Mouse (Mus musculus): Measurements from ENCODE around the gene Bicd2. TPM values are rescaled to one million over a fixed set of nuclear protein-coding genes. Genes with fewer than 3 reads are reported as not detected.
"Not testable (repeated sequence)": the region's sequence is repeated elsewhere in the genome, so short reads cannot be mapped to it uniquely, and the experiment has no call there.

Bicd2 gene
- polyA plus RNA-seq, 1 experiment: 48.6 TPM

DNA sequence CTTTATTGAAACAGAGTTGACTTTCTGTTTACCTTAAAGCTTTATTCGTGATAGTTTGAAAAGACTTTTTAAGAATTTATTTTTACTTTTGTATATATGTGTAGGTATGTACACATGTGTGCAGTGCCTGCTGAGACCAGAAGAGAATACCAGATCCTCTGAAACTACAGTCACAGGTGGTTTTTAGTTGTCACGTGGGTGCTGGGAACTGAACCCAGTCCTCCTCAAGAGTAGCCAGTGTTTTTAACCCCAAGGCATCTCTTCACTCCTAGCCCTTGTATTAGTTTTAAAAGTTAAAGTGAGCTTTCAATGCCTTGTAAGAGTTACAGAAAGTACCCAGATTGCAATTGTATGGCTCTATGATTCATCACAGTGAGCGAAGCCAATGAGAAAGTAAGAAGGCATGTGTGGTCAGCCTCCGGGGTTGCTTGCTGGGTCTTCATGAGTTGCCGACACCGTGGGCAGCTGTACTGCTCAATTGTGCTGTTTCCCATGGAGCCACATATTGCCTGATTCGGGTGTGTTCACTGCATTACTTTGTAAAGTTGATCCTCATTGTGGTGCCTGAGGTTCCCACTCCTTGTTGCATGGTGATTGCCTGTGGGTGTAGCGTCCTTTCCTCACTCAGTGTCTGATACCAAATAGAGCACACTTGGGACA is 16.1 kb downstream of the Bicd2 start:
- no peak for DNase-seq (ENCODE audit: extremely low spot score in 1 of 2, low spot score in 1 of 2)

DNA sequence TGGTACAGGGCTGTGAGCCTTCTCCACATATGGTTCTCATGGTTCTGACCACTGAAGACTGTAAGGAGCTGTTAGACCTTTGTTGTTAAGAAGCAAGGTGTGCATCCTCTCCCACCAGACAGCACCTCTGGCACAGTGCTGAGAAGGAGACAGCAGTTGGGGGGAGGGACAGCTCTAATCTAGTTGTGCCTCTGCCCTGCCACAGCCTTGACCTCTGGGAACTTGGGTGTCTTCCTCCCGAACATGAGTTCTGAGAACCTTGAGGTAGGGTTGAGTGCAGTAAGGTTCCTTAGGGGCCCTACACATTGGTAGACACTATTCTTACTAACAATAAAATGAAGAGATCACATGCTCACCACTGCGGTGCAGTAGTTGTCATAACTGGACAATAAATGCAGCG is 16.8 kb downstream of the Bicd2 start:
- DNase-seq (ENCODE audit: extremely low spot score in 1 of 2, low spot score in 1 of 2): no peak

DNA sequence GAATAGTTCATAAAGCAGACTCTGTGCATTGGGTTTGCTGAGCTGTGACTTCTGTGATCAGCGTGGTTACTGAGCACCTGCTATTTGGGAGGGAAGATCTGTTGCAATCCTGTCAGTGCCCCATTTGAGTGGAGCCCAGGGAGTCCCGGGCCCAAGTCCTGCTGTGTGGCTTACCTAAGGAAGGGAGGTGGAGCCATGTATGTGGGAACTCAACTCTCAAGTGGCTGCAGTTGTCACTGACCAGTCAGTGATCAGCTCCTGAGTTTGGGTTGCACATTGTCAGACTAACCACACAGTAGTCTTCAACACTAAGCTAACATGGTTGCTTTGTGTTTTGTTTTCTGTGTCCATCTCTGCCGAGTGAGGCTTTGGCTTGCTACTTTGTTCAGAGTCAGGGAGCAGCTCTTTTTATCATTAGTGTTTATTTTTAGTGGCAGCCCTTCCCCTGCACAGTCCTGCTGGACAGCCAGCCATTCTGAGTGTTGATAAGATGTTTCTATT is 19.6 kb downstream of the Bicd2 start:
- no peak for DNase-seq (ENCODE audit: extremely low spot score in 1 of 2, low spot score in 1 of 2)

- DNase-seq (ENCODE audit: extremely low spot score in 1 of 2, low spot score in 1 of 2): no peak
These were observed 21.0 kb downstream of the Bicd2 start for GRCm38 (mm10) chr13:49362364-49362763.

- DNase-seq (ENCODE audit: extremely low spot score in 1 of 2, low spot score in 1 of 2): peak in 1 of 2 experiments; percentile 30
These were observed 21.4 kb downstream of the Bicd2 start for GRCm38 (mm10) chr13:49362804-49363203.

DNA sequence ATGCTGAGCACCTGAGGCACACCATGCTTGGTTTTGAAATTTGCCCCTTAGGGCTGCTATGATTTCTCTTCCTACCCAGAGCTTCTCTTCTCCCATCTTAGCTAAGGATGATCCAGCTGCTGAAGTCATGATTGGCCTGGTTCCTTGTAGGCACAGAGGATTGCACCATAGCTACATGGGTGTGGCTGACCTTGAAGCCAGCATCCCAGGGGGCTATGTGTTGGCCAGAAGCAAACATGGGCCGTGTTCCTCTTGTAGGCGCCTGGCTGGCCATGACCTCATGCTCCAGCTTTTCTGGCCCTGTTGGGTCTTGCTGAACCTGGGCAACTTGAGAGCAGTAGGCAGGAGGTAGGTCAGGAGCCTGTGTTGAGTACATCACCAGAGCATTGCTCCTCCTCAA is 23.3 kb downstream of the Bicd2 start:
- no peak for DNase-seq (ENCODE audit: extremely low spot score in 1 of 2, low spot score in 1 of 2)

GRCm38 (mm10) chr13:49367657-49368440 is 26.5 kb downstream of the Bicd2 start:
- DNase-seq (ENCODE audit: extremely low spot score in 1 of 2, low spot score in 1 of 2): no peak

DNA sequence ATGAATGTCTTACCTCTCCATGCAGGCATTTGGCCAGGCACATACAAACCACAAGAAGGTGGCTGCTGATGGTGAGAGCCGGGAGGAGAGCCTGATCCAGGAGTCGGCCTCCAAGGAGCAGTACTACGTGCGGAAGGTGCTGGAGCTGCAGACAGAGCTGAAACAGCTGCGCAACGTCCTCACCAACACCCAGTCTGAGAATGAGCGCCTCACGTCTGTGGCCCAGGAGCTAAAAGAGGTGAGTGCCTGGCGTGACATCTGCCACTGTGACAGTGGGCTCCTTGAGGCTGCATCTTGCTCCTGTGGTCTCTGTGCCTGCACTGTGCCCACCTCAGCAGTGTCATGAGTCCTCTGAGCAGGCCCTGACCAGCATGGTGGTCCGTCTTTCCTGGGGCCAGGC is 28.0 kb downstream of the Bicd2 start:
- DNase-seq (ENCODE audit: extremely low spot score in 1 of 2, low spot score in 1 of 2): no peak

- DNase-seq (ENCODE audit: extremely low spot score in 1 of 2, low spot score in 1 of 2): not testable (repeated sequence)
These were observed 28.8 kb downstream of the Bicd2 start for GRCm38 (mm10) chr13:49370216-49370615.

GRCm38 (mm10) chr13:49370916-49371315 is 29.5 kb downstream of the Bicd2 start:
- DNase-seq (ENCODE audit: extremely low spot score in 1 of 2, low spot score in 1 of 2): not testable (repeated sequence)

DNA sequence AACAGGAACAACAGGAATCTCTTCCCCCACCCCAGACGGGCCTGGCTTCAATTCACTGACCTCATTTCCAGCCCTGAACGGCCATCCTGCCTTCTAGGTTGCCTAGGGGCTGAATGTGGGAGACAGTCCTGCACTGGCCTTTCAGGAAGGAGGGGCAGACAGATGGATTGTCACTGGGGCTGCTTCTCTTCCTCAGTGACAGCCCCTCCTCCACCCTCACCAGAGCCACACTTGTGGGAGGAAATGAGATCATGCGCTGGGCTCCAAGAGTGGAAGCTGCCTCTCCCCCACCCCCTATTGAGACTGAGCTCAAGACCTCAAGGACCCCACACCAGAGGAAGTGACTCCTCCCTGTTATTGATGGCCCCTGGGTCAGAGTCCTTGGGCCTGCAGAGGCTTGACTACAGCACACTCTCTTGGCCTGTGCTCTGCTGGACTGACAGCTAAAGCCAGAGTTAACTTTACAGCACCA is 30.1 kb downstream of the Bicd2 start:
- peak; percentile 48 to 75 for DNase-seq (ENCODE audit: extremely low spot score in 1 of 2, low spot score in 1 of 2)

DNA sequence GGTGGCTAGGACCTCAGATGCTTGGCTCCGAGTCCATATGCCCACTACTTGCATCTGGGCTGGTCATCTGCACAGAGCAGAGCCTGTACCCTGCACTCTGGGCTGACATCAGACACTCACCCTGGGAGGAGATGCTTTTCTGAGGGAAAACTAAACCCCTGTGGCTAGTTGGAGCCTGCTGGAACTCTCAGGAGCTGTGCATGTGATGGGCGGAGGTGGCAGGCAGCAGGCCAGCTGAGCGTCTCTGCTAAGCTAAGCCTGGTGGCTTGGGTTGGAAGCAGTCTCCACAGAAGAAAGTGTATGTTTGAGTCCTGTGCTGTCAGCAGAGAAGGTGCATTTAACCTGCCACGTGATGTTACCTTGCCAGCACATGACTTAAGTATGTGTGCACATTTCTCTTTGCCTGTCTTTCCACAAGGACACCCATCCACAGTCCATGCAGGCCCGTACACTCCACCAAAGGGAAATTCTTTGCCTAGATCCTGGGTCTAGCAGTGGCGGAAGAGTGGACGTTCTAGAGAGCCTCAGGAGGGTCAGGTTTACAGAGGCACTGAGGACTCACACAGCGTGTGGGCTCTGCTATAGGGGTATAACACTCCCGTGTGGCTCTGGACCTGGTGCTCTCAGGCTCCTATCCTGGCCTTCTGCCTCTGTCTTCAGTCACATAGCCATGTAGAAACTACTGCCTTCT is 31.1 kb downstream of the Bicd2 start:
- DNase-seq (ENCODE audit: extremely low spot score in 1 of 2, low spot score in 1 of 2): peak; percentile 65 to 80

DNA sequence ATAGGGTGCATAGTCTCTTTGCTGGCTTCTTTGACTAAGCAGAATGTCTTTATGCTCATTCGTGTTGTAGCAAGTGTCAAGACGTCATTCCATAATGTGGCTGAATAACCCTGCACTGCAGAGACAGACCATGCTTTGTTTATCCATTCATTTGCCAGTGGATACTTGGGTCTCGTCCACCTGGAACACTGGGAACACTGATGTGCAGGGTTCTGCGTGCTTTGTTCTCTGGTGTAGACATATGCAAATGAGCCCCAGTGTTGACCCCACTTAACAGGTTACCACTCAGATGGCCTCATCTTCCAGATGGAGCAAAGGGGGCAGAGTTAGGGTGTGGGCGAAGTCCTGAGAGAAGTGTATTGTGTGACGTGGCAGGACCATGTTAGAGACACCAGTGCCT is 32.9 kb downstream of the Bicd2 start:
- DNase-seq (ENCODE audit: extremely low spot score in 1 of 2, low spot score in 1 of 2): no peak

DNA sequence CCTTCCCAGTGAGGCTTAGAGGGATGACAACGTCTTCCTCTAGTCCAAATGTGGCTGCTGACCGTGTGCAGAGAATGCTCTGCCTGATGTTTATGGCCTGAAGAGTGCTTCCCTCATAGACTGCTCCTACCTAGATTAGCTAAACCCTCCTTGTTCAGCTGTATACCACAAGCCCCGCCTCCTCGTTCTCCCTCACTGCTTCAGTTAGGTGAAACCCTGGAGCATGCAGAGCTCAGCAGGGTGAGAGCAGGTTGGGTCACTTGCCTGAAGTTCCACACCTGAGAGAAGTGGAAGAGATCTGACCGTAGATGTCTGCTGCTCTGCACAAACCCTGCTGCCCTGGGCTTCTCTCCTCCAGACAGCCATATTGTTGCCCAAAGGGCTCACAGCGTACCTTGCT is 33.3 kb downstream of the Bicd2 start:
- DNase-seq (ENCODE audit: extremely low spot score in 1 of 2, low spot score in 1 of 2): no peak

DNA sequence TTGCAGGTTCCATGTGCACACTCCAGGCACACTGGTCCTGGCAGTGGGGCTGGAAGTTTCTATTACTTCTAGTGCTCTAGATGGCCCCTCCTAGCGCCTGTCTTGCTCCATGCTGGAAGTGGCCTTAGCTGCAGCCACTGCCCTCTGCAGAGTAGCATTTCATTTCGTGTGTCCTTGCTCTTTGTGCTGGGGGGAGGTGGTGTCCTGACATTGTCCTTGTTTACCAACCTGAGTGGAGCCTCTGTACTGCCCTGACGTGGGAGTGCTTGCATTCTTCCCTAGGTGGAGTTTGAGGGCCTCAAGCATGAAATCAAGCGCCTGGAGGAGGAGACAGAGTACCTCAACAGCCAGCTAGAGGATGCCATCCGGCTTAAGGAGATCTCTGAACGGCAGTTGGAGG is 36.2 kb downstream of the Bicd2 start:
- DNase-seq (ENCODE audit: extremely low spot score in 1 of 2, low spot score in 1 of 2): no peak

- no peak for DNase-seq (ENCODE audit: extremely low spot score in 1 of 2, low spot score in 1 of 2)
These were observed 37.9 kb downstream of the Bicd2 start for GRCm38 (mm10) chr13:49379301-49379700.

DNA sequence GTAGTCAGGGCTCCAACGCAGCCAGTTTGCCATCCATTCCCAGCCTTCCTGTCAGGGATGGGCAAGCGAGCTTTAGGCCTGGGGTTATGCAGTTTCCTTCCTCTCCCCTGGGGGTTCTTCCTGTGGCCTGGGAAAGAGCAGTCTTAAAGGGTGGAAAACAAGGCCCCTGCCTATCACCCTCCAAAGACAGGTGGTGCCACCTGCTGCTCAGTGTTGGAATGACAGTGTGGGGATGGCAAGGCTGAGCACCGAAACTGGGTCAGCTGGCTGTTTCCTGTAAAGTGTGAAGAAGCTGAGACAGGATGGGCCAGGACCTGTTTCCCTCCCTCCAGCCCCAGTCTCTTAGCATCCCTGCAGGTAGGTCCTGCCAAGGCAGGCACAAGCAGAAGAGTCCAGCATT is 39.8 kb downstream of the Bicd2 start:
- DNase-seq (ENCODE audit: extremely low spot score in 1 of 2, low spot score in 1 of 2): peak; percentile 57 to 92

- DNase-seq (ENCODE audit: extremely low spot score in 1 of 2, low spot score in 1 of 2): no peak
These were observed 41.6 kb downstream of the Bicd2 start for GRCm38 (mm10) chr13:49382997-49383396.

DNA sequence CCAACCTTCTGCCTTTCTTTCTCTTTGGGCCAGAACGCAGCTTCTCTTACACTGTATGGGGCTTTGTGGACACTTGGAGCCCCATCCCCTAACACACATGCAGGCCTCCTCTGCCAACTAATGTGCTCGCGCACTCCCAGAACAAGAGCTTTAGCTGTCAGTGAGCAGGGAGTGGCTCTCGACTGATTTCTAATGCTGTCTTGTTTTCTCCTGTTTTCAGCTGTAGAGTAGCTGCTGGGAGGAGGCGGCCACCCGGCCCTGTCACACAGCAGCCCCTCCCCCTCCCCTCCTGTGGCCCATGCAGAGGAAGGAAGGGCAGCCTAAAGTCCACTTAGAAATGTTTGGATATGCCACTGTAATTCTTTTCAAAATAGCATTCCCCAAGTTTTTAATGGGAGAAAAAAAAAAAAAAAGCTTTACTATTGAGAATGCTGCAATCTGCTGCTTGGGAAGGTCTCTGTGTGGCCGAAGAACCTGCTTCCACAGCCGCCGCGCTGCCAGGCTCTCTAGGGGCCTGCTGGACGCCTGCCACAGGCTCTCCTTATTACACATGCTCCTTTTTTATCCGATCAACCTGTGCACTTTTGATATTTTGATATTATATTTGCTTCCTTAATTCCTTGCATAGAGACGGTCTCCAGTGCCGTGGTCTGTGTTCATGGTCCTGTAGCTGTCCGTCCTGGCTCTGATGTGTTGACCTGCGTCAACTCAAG is 43.5 kb downstream of the Bicd2 start:
- DNase-seq (ENCODE audit: extremely low spot score in 1 of 2, low spot score in 1 of 2): no peak

GRCm38 (mm10) chr13:49391374-49391773 is 50.0 kb downstream of the Bicd2 start:
- DNase-seq (ENCODE audit: extremely low spot score in 1 of 2, low spot score in 1 of 2): no peak

GRCm38 (mm10) chr13:49393579-49393978 is 52.2 kb downstream of the Bicd2 start:
- DNase-seq (ENCODE audit: extremely low spot score in 1 of 2, low spot score in 1 of 2): no peak
